Mouse (Mus musculus) midbrain, embryonic 13.5 days (tissue): ENCODE results near the gene Tcf19. TPM values are rescaled to one million over a fixed set of nuclear protein-coding genes. Genes with fewer than 3 reads are reported as not detected.
A peak's percentile ranks its signal among the peaks of the same experiment; 100 is the strongest.

Experiments used
- ATAC-seq: fragments of 200-750 bp; cut with Nextera tagmentation; 2 replicates; pipeline ENCODE4 v1.8.0; 2017; ENCODE audit warnings: mild to moderate bottlenecking, moderate TSS enrichment, moderate library complexity
- H3K27ac ChIP-seq: fragments of 300-500 bp; sonication (generic); 2 replicates; pipeline ENCODE4 v1.5.1; 2015; ENCODE audit warnings: inconsistent platforms, mild to moderate bottlenecking, moderate library complexity
- H3K27me3 ChIP-seq: fragments of 300-500 bp; sonication (generic); 2 replicates; pipeline ENCODE4 v1.6.1; 2015; ENCODE audit warnings: mild to moderate bottlenecking, inconsistent platforms
- H3K36me3 ChIP-seq: fragments of 300-500 bp; sonication (generic); 2 replicates; pipeline ENCODE4 v1.6.1; 2015; ENCODE audit warnings: mild to moderate bottlenecking, inconsistent platforms
- H3K4me1 ChIP-seq: fragments of 300-500 bp; sonication (generic); replicated peaks from 2 replicates; pipeline ENCODE4 v1.6.1; 2015; ENCODE audit warnings: inconsistent platforms
- H3K4me2 ChIP-seq: fragments of 300-500 bp; sonication (generic); replicated peaks from 2 replicates; pipeline ENCODE4 v1.6.1; 2015; ENCODE audit warnings: moderate library complexity, mild to moderate bottlenecking, inconsistent platforms
- H3K4me3 ChIP-seq: fragments of 300-500 bp; sonication (generic); replicated peaks from 2 replicates; pipeline ENCODE4 v1.5.1; 2015; ENCODE audit warnings: mild to moderate bottlenecking, inconsistent platforms
- H3K9ac ChIP-seq: fragments of 300-500 bp; sonication (generic); replicated peaks from 2 replicates; pipeline ENCODE4 v1.6.1; 2015; ENCODE audit warnings: mild to moderate bottlenecking, inconsistent platforms
- H3K9me3 ChIP-seq: fragments of 300-500 bp; sonication (generic); 2 replicates; pipeline ENCODE4 v1.6.1; 2016; ENCODE audit warnings: mild to moderate bottlenecking, inconsistent platforms
- WGBS: fragments of 180-500 bp; shearing (Covaris S2); methylation state at CpG from one replicate; pipeline ENCODE4 v1.1.7; 2015; 5-methylcytosine and 5-hydroxymethylcytosine counted together
- polyA plus RNA-seq: library from polyadenylated mRNA; unstranded; fragments of >200 nt; fragmentation: Nextera tagmentation; extraction: Ambion mirVana; gene quantifications from 2 replicates; pipeline ENCODE4 v1.2.1, GENCODE M21; 2015

Gene Tcf19
- polyA plus RNA-seq, 1 experiment from 2014 or later, result 23.2 TPM

DNA sequence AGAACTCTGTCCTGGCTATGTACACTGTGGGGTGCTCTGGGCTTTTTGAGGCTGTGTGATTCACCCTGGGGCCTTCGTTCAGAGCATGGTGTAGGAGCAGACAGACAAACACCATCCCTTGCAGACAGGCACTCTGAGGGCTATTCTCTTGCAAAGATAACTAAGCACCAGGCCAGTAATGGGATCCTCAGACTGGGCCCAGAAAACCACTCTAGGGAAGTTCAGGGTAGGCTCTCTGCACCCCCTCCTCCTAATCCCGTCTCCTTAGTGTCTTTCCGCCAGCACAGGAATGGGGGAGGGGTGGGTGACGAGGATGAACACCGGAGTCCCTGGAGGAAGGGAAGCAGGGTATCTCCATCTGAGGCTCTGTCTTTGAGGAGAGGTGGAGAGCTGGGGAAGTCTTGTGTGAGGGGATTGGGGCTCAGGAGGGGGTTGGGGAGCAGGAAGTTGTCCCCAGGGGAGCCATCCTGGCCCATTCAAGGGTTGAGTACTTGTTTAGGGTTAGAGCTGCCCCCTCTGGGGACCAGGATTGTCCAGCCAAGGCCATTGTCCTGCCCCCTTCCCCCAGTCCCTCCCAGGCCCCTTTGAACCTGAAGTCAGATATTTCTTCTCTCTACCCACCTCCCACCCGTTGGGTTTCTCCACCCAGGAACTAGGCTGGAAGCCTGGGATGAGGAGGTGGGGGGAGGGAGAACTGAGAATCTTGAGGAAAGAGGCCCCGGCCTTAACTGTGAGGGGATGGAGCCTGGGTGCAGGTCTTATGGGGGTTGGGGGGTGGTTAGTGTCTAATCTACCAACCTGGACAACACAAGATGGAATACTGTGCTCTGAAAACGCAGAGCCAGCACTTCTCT lies 11.8 kb downstream of the Tcf19 start:
- Histone ChIP-seq H3K9ac (no peak overlapping the region), H3K36me3 (no peaks in the 10 kb centered on the region), H3K4me3 (no peak overlapping the region), H3K4me2 (no peak overlapping the region), H3K27ac (no peak overlapping the region), H3K9me3 (no peaks in the 10 kb centered on the region), H3K27me3 (peaks cover 61% of the 10 kb centered on the region), H3K4me1 (peaks cover 14% of the 10 kb centered on the region; the same call in 1 of the 2 replicates)
- 5% methylated on average over 8 of the region's 8 CpGs for WGBS
- ATAC-seq, result no peak

DNA sequence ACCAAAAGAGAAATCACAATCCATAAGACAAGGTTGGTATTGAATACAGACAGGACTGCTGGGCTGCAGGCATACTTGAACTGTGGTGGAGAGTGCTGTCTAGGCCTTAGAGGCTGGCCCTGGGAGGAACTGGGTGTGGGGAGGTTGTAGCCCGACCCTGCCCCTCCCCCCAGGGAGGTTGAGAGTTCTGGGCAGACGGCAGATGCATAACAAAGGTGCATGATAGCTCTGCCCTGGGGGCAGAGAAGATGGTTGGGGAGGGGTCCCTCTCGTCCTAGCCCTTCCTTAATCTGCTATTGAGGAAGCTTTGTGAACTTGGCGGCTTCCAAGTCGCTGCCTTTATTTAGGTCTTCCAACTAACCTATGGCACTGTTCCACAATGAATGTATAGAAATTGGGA lies 12.8 kb downstream of the Tcf19 start:
- Histone ChIP-seq H3K4me1 (peaks cover 11% of the 10 kb centered on the region; the same call in 1 of the 2 replicates), H3K36me3 (no peaks in the 10 kb centered on the region), H3K9me3 (no peaks in the 10 kb centered on the region), H3K27ac (no peak overlapping the region), H3K4me3 (no peak overlapping the region), H3K9ac (no peak overlapping the region), H3K4me2 (no peak overlapping the region), H3K27me3 (peaks cover 55% of the 10 kb centered on the region)
- 11% methylated on average over 5 of the region's 5 CpGs for WGBS
- no peak for ATAC-seq

DNA sequence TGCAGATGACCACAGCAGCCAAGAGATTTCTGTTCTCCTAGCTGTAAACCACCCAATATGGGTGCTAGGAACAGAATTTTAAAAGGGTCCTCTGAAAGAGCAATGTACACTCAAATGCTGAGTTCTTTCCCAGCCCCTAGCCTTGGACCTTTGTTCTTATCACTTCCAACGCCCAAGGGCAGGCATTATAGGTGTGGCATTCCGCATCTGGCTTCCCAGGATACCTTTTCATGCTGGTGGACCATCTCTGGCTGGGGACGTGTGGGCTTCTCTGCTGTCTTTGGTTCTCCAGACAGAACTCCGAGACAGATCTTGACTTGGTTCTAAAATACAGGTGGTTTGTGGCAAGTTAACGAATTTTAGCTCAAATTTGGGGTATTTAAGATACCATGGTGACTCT lies 13.9 kb downstream of the Tcf19 start:
- no peaks in the 10 kb centered on the region for H3K9me3 ChIP-seq
- H3K4me3 ChIP-seq, result no peak overlapping the region
- H3K27me3 ChIP-seq, result peaks cover 47% of the 10 kb centered on the region
- 44% methylated on average over 5 of the region's 5 CpGs for WGBS
- no peaks in the 10 kb centered on the region for H3K36me3 ChIP-seq
- H3K4me2 ChIP-seq, result no peak overlapping the region
- no peak overlapping the region for H3K27ac ChIP-seq
- peaks cover 11% of the 10 kb centered on the region; the same call in 1 of the 2 replicates for H3K4me1 ChIP-seq
- no peak for ATAC-seq
- H3K9ac ChIP-seq, result no peak overlapping the region

DNA sequence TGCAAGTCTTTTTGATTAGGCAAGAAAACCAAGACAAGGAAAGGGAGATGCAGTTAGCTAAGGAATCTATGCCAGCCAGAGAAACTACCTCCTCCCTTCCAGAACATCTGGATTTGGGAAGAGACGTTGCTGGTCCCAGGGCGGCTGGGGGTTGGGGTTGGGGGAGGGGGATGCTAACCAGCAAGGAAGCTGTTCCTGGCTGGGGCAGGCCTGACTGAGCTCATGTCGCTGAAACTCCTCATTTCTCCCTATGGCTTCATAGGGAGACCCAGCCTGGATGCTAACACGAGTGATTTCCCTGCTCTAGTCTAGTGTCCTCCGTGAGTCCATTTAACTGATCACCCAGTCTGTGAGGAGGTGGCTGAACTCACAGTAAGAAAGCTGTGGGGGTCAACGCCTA lies 14.4 kb downstream of the Tcf19 start:
- no peak for ATAC-seq
- no peak overlapping the region for H3K9ac ChIP-seq
- H3K4me1 ChIP-seq, result peaks cover 9% of the 10 kb centered on the region; the same call in 1 of the 2 replicates
- no peaks in the 10 kb centered on the region for H3K36me3 ChIP-seq
- no peak overlapping the region for H3K4me2 ChIP-seq
- no peak overlapping the region for H3K27ac ChIP-seq
- no peak overlapping the region for H3K4me3 ChIP-seq
- 3% methylated on average over 6 of the region's 6 CpGs for whole genome bisulfite sequencing
- no peaks in the 10 kb centered on the region for H3K9me3 ChIP-seq
- H3K27me3 ChIP-seq, result peaks cover 41% of the 10 kb centered on the region

DNA sequence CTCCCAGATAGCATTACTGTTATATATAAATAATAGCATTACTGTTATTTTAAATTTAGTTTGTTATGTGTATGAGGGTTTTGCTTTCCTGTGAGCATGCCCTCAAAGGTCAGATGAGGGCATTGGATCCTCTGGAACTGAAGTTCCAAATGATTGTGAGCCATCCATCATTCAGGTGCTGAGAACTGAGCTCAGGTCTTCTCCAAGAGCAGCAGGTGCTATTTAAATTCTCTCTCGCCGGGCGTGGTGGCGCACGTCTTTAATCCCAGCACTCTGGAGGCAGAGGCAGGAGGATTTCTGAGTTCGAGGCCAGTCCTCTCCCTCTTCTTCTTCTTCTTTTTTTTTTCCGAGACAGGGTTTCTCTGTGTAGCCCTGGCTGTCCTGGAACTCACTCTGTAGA lies 19.5 kb downstream of the Tcf19 start:
- H3K4me2 ChIP-seq, result no peak overlapping the region
- 94% methylated on average over 7 of the region's 7 CpGs for WGBS

DNA sequence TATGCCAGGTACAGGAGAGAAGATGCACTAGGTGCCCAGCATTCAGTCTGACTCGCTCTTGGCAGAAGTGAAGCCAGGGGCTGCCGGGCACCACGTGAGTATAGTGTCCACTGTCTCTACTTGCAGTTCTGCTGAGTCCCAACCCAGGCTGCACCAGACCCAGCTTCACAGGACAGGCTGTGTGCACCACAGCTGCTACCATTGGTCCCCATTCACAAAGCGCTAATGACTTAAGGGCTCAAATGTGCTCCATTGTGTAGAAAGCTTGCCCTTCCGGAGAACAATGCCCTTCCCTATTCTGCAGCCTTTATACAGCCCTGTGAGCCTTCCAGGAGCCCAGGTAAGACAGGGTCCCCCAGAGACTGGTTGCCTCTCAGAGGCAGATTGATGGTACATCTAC lies 26.3 kb downstream of the Tcf19 start:
- ATAC-seq, result no peak
- no peak overlapping the region for H3K27ac ChIP-seq
- no peaks in the 10 kb centered on the region for H3K36me3 ChIP-seq
- no peak overlapping the region for H3K4me2 ChIP-seq
- no peaks in the 10 kb centered on the region for H3K27me3 ChIP-seq
- WGBS, result 55% methylated on average over 5 of the region's 5 CpGs
- H3K9ac ChIP-seq, result no peak overlapping the region
- no peaks in the 10 kb centered on the region for H3K9me3 ChIP-seq
- H3K4me3 ChIP-seq, result no peak overlapping the region
- H3K4me1 ChIP-seq, result peaks cover 5% of the 10 kb centered on the region; the same call in 1 of the 2 replicates

More for the DNA sequence above, 19.5 kb downstream of the Tcf19 start:
- Histone ChIP-seq H3K36me3 (no peaks in the 10 kb centered on the region), H3K9me3 (no peaks in the 10 kb centered on the region), H3K27ac (no peak overlapping the region), H3K27me3 (no peaks in the 10 kb centered on the region), H3K4me1 (no peaks in the 10 kb centered on the region; the same call in 1 of the 2 replicates), H3K9ac (no peak overlapping the region), H3K4me3 (no peak overlapping the region)
- no peak for ATAC-seq

DNA sequence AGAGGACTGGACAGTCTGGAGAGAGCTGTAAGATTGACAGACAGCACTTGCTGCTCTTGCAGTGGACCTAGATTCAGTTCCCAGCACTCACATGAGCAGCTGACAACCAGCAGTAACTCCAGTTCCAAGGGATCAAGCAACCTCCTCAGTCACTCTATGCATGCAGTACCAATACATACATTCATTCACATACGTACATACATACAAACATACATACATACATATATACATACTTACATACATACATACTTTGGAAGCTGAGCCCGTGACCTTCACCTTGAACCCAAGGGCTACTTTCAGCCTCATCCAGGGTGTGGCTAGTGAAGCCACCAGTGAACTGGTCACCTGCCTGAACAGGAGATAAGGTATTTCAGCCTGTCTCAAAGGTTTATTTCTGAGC lies 28.6 kb downstream of the Tcf19 start:
- Histone ChIP-seq H3K4me1 (peaks cover 5% of the 10 kb centered on the region; the same call in 1 of the 2 replicates), H3K27me3 (0 out of 2 replicates have a peak, but pooled peaks cover 2% of the 10 kb centered on the region)

DNA sequence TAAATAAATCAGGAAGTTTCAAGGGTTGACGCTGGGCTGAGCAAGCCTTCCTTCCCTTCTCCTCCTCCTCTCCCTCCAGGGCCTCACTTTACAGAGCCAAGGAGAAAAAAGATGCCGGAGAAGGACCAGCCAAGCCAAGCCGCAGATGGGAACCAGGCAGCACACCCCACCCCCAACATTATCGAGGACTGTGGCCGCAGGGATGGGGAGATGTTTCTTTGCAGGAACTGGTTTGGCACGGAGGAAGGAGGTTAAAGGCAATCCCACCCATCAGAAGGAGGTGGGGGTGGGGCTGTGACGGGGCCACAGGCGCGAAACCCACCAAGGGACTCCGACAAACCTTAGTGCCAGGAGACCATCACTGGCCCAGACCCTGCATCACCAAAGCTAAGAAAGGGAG lies 29.9 kb downstream of the Tcf19 start:
- Histone ChIP-seq H3K27ac (no peak overlapping the region), H3K9ac (no peak overlapping the region), H3K4me3 (no peak overlapping the region), H3K36me3 (no peaks in the 10 kb centered on the region), H3K27me3 (0 out of 2 replicates have a peak, but pooled peaks cover 2% of the 10 kb centered on the region), H3K4me2 (no peak overlapping the region), H3K9me3 (no peaks in the 10 kb centered on the region), H3K4me1 (peaks cover 5% of the 10 kb centered on the region; the same call in 1 of the 2 replicates)
- no peak for ATAC-seq
- 78% methylated on average over 10 of the region's 10 CpGs for WGBS

More for the DNA sequence above, 28.6 kb downstream of the Tcf19 start:
- Histone ChIP-seq H3K27ac (no peak overlapping the region), H3K4me2 (no peak overlapping the region), H3K4me3 (no peak overlapping the region), H3K9ac (no peak overlapping the region), H3K36me3 (no peaks in the 10 kb centered on the region), H3K9me3 (no peaks in the 10 kb centered on the region)
- ATAC-seq, result no peak
- 93% methylated on average over 2 of the region's 2 CpGs for WGBS

DNA sequence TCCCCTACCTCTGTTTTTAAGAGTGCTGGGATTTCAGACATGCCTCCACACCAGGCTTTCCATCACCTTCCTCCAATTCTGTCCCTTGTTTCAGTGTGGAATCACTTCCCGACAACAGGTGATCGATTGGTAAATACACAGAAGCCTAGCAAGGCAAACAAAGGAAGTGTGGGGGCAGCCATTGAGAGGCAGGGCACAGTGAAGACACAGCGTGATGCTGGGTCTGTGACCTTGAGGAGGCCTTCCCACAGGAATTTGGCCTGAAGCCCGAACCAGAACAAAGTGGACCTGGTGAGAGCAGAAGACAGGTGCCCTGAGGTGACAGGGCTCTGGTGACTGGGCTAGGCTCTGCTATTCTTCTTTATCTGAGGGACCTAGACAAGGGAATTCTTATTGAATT lies 30.9 kb downstream of the Tcf19 start:
- peaks cover 5% of the 10 kb centered on the region; the same call in 1 of the 2 replicates for H3K4me1 ChIP-seq
- no peaks in the 10 kb centered on the region for H3K36me3 ChIP-seq
- no peak overlapping the region for H3K9ac ChIP-seq
- no peak for ATAC-seq
- H3K27me3 ChIP-seq, result 0 out of 2 replicates have a peak, but pooled peaks cover 2% of the 10 kb centered on the region
- no peak overlapping the region for H3K27ac ChIP-seq
- H3K9me3 ChIP-seq, result no peaks in the 10 kb centered on the region
- H3K4me2 ChIP-seq, result no peak overlapping the region
- WGBS, result 39% methylated on average over 4 of the region's 4 CpGs
- no peak overlapping the region for H3K4me3 ChIP-seq

DNA sequence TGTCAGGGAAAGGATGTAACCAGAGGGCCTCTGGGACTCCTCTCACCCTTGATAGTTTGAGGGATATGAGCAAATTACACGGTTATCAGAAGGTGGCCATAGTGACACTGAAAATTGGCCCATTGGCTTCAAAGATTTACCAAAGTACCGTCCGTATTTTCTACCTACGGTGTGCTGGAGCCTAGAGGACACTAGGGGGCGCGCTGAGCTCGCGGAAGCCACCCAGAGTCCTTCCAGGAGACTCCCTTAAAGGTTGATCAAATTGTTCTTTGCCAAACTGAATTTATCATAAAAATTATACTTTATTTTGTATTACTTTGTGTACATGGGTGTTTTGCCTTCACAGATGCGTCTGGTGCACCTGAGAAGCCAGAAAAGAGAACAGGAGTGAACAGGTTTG lies 32.6 kb downstream of the Tcf19 start:
- H3K36me3 ChIP-seq, result no peaks in the 10 kb centered on the region
- no peak overlapping the region for H3K9ac ChIP-seq
- H3K9me3 ChIP-seq, result no peaks in the 10 kb centered on the region
- WGBS, result 0% methylated on average over 9 of the region's 9 CpGs
- no peak overlapping the region for H3K27ac ChIP-seq
- no peak for ATAC-seq
- H3K4me3 ChIP-seq, result no peak overlapping the region
- 0 out of 2 replicates have a peak, but pooled peaks cover 2% of the 10 kb centered on the region for H3K27me3 ChIP-seq
- no peaks in the 10 kb centered on the region for H3K4me1 ChIP-seq
- H3K4me2 ChIP-seq, result no peak overlapping the region

DNA sequence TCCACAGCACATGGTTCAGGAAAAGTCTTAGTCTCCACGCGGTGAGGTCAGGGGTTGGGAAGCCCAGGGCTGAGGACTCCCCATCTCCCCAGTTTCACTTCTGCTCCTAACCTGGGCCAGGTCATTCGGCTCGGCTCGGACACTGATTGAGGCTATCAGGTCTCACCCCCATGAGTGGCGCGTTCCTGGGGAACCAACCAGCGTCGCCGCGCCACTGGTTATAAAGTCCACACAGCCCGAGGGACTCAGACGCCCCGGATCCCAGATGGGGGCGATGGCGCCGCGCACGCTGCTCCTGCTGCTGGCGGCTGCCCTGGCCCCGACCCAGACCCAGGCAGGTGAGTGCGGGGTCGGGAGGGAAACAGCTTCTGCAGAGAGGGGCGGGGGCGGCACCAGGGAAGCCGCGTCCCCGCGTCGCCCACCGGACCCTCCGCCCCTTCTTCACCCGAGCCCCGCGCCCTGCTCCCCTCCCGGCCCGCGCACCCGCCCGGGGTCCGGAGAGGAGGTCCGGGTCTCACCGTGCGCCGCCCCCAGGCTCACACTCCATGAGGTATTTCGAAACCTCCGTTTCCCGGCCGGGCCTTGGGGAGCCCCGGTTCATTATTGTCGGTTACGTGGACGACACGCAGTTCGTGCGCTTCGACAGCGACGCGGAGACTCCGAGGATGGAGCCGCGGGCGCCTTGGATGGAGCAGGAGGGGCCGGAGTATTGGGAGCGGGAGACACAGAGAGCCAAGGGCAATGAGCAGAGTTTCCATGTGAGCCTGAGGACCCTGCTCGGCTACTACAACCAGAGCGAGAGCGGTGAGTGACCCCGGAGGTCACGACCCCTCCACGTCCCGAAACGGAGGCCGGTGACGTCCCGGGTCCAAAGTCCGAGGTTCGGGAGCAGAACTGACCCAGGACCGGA lies 46.5 kb downstream of the Tcf19 start, which contains the start of gene H2-Q10:
H2-Q10 (plus strand) TSS at position 248 of the 910 bp plus-strand sequence.
- Histone ChIP-seq H3K27me3 (peaks cover 30% of the 10 kb centered on the region), H3K9me3 (no peaks in the 10 kb centered on the region), H3K4me1 (peaks cover 11% of the 10 kb centered on the region), H3K4me3 (peak within 1 kb of the TSS; percentile 38), H3K4me2 (peak within 1 kb of the TSS; percentile 64), H3K36me3 (no peaks in the 10 kb centered on the region), H3K9ac (no peak within 1 kb of the TSS; the same call in 1 of the 2 replicates), H3K27ac (no peak within 1 kb of the TSS)
- 2% methylated on average over 80 of the region's 80 CpGs for WGBS
- peak; percentile 34; the same call in 1 of the 2 replicates for ATAC-seq
